Mouse (Mus musculus) gonadal fat pad, adult 2 months (tissue): Measurements from ENCODE around the gene Vmn1r121. TPM values are rescaled to one million over a fixed set of nuclear protein-coding genes. Genes with fewer than 3 reads are reported as not detected.
"Not testable (repeated sequence)": the region's sequence is repeated elsewhere in the genome, so short reads cannot be mapped to it uniquely, and the experiment has no call there.

Experiments used
- DNase-seq: peaks from one replicate; pipeline ENCODE4 v3.0.0-alpha.2; 2012; ENCODE audit warnings: low read depth
- polyA plus RNA-seq: library from polyadenylated mRNA; depleted of rRNA; stranded (reverse); fragments of >200 nt; gene quantifications from 2 replicates; pipeline ENCODE4 v1.2.3, GENCODE M21; 2012; rRNA removed

Vmn1r121 gene
- not detected in 2 replicates for polyA plus RNA-seq

- DNase-seq: not testable (repeated sequence)
These were observed at the start of gene Vmn1r121 for GRCm38 (mm10) chr7:21098413-21098812. Gene Vmn1r121 (minus strand): TSS chr7:21098513.

GRCm38 (mm10) chr7:21134028-21134427 lies 35.7 kb upstream of the Vmn1r121 start, which contains the start of gene Vmn1r122:
Gene Vmn1r122 (minus strand): TSS chr7:21134128.
- not testable (repeated sequence) for DNase-seq

GRCm38 (mm10) chr7:21053684-21054083 lies 44.6 kb downstream of the Vmn1r121 start, which contains the start of gene Vmn1r120:
Gene Vmn1r120 (minus strand): TSS chr7:21053784.
- not testable (repeated sequence) for DNase-seq

Other genes with a start within 250 kb of the Vmn1r121 start
- not detected in 2 replicates for gene Vmn1r116, start 226.3 kb downstream of the Vmn1r121 start, polyA plus RNA-seq
- not detected in 2 replicates for gene Vmn1r117, start 214.4 kb downstream of the Vmn1r121 start, polyA plus RNA-seq
- not detected in 2 replicates for gene Vmn1r118, start 186.2 kb downstream of the Vmn1r121 start, polyA plus RNA-seq
- gene Vmn1r119, start 86.1 kb downstream of the Vmn1r121 start, polyA plus RNA-seq: not detected in 2 replicates
- gene Vmn1r120, start 44.7 kb downstream of the Vmn1r121 start, polyA plus RNA-seq: not detected in 2 replicates
- gene Vmn1r122, start 35.6 kb upstream of the Vmn1r121 start, polyA plus RNA-seq: not detected in 2 replicates
- gene Vmn1r123, start 63.7 kb upstream of the Vmn1r121 start, polyA plus RNA-seq: not detected in 2 replicates
- not detected in 2 replicates for gene Gm5157, start 91.9 kb upstream of the Vmn1r121 start, polyA plus RNA-seq
- gene Vmn1r124, start 162.1 kb upstream of the Vmn1r121 start, polyA plus RNA-seq: not detected in 2 replicates
- not detected in 2 replicates for gene Vmn1r125, start 173.7 kb upstream of the Vmn1r121 start, polyA plus RNA-seq
- not detected in 2 replicates for gene Vmn1r126, start 203.0 kb upstream of the Vmn1r121 start, polyA plus RNA-seq
- gene Vmn1r127, start 221.3 kb upstream of the Vmn1r121 start, polyA plus RNA-seq: not detected in 2 replicates